Mouse (Mus musculus) testis, adult 2 months (tissue): ENCODE measurements around the gene Sema3g.

Source experiments
- CTCF ChIP-seq: fragments of 200-500 bp; IDR thresholded peaks from 2 replicates; pipeline ENCODE4 v1.5.1; 2012; ENCODE audit warnings: low read depth, mild to moderate bottlenecking, inconsistent platforms, low read length, moderate library complexity; ENCODE audit not compliant: control insufficient read depth, insufficient read depth, insufficient replicate concordance
- POLR2A ChIP-seq: fragments of 200-500 bp; IDR thresholded peaks from 2 replicates; pipeline ENCODE4 v1.6.1; 2012; ENCODE audit warnings: low read depth, mild to moderate bottlenecking, inconsistent platforms, low read length, moderate library complexity; ENCODE audit not compliant: control insufficient read depth

DNA sequence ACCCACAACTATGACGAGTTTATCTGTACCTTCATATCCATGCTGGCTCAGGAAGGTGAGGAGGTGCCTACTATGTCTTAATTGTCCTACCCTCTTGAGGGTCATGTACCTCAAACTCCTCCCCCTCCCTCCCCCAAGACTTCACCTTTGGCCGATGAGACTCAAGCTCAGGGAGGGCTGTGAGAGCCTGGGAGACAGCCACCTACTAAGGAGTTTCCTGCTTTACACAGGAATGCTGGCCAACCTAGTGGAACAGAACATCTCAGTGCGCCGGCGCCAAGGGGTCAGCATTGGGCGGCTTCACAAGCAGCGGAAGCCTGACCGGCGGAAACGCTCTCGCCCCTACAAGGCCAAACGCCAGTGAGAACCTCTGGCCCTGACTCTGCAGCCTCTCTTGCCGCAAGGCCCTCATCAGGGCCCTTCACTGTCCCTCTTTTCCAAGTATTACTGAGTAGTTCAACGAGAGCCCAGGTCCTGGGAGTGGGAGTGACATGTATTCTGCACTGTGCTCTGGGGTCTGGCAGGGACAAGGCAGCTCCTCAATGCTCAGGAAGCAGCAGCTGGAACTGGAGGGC, 40.9 kb downstream of the Sema3g start:
- no peak for TF ChIP-seq POLR2A
- no peak for TF ChIP-seq CTCF
